Mouse (Mus musculus): Measurements from ENCODE around the gene 4930407I10Rik.

DNA sequence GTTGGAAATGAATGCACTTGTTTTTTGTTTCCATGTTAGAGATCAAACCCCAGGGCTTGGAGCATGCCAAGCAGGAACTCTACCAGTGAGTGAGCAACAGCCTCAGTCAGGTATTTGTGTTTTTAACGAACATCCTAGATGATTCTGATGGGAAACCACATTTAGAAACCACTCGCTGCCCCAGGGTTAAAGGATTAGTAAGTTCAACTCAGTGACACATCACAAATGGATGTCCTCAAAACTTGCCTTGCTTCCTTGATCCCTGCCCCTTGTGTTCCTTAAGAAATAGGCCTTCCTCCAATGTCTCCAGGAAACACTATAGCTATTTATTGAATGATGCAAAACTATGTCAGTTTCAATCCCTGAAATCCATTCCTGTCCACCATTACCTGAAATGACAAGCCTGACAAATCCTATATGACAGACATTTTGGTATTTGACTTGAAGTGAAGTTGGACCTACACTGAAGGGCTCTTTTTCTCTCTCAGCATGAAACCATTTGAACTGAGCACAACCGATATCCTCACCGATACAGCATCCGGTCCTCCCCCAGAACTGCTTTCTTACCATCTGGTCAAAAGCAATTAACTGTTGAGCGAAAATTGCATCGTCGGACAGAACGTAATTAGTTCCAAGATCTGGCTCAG, 44.1 kb upstream of the 4930407I10Rik start:
- TF ChIP-seq CTCF (IDR thresholded peaks at IDR 0.05; ENCODE audit: control insufficient read depth, insufficient read depth, insufficient read length) (no peak), MAX (IDR thresholded peaks at IDR 0.05) (no peak), MYOD1 (IDR thresholded peaks at IDR 0.05; ENCODE audit: control insufficient read depth, insufficient read length, low read depth) (no peak), CEBPB (IDR thresholded peaks at IDR 0.05; ENCODE audit: low read depth) (no peak), USF1 (IDR thresholded peaks at IDR 0.05; ENCODE audit: low read depth) (no peak), FOSL1 (IDR thresholded peaks at IDR 0.05; ENCODE audit: insufficient read depth, low read length, poor library complexity, severe bottlenecking) (no peak), MYOG (IDR thresholded peaks at IDR 0.05; ENCODE audit: control insufficient read depth, extremely low read depth, insufficient read length) (no peak)
